Mouse (Mus musculus): ENCODE data around the gene Tcfl5. TPM values are rescaled to one million over a fixed set of nuclear protein-coding genes. Genes with fewer than 3 reads are reported as not detected.

Tcfl5 gene
- 0.52 TPM for polyA plus RNA-seq (2015; fragmentation: Illumina TruSeq; extraction: RNeasy Lipid Tissue Mini Kit (QIAGEN cat#74804); ENCODE audit: low read depth, low replicate concordance)

GRCm38 (mm10) chr2:180642555-180643260 lies at the start of gene Tcfl5:
TSS of gene Tcfl5 (minus strand) at chr2:180642708.

DNA sequence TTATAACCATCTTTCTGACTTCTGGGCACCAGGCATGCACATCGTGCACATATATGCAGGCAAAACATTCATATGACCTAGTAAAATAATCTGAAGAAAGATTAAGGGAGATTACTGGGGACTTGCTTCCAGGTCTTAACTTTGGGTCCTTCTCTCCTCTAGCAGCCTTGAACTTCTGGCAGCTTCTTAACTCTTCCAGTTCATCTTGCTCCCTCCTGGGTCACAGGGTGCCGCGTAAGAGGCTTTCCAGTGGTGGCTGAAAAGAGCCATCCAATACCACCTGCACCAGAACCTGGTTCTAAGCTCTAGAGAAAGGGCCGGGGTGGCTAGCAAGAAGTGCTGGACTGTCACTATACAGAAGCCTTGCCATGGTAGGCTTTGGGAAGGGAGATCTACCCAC lies 45.0 kb downstream of the Tcfl5 start, which contains the start of gene Col9a3:
Gene Col9a3, plus strand, starts transcription at position 301 of the 400 bp plus-strand sequence.

DNA sequence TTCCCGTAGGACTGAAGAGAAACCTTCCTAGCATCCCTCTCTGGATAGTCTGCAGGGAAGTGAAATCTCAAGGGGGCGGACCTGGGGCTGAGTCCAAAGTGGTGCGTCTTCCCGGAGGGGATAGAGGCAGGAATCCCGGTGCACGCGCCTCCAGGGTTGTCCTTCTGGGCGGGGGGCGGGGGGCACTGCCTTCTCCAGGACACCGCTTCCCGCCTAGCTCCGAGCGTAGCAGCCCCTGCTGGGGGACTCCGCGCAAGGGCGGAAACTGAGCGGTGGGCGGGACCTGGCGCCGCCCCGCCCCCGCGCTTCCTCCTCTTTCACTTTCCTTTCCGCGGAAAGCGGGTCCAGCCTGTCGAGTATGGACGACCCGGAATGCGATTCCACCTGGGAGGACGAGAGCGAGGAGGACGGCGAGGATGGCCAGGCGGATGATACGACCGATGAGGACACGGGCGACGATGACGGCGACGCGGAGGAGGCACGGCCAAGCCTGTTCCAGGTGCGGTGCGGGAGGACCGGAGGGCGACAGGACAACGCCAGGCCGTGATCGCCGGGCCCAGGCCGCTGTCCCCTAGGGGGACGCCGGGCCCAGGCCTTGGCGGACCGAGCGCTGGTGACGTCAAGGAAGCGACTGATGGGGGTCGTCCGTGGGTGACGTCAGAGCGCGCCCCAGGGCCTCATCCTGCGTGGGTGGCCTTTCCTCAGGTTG lies 53.2 kb downstream of the Tcfl5 start, which contains the start of gene Ogfr:
Gene Ogfr, plus strand, starts transcription at position 123 of the 709 bp plus-strand sequence.

GRCm38 (mm10) chr2:180581002-180581401 lies 61.5 kb downstream of the Tcfl5 start, which contains the start of gene Mrgbp:
TSS of gene Mrgbp (plus strand) at chr2:180581304.

Other genes with a start within 250 kb of the Tcfl5 start
- 1.7 TPM for gene Slco4a1, start 186.5 kb downstream of the Tcfl5 start, polyA plus RNA-seq (2015; fragmentation: Illumina TruSeq; extraction: RNeasy Lipid Tissue Mini Kit (QIAGEN cat#74804); ENCODE audit: low read depth, low replicate concordance)
- 3.5 TPM for gene Ntsr1, start 142.7 kb downstream of the Tcfl5 start, polyA plus RNA-seq (2015; fragmentation: Illumina TruSeq; extraction: RNeasy Lipid Tissue Mini Kit (QIAGEN cat#74804); ENCODE audit: low read depth, low replicate concordance)
- gene Mrgbp, start 61.4 kb downstream of the Tcfl5 start, polyA plus RNA-seq (2015; fragmentation: Illumina TruSeq; extraction: RNeasy Lipid Tissue Mini Kit (QIAGEN cat#74804); ENCODE audit: low read depth, low replicate concordance), result 22.4 TPM
- 36.6 TPM for gene Ogfr, start 53.5 kb downstream of the Tcfl5 start, polyA plus RNA-seq (2015; fragmentation: Illumina TruSeq; extraction: RNeasy Lipid Tissue Mini Kit (QIAGEN cat#74804); ENCODE audit: low read depth, low replicate concordance)
- gene Col9a3, start 44.9 kb downstream of the Tcfl5 start, polyA plus RNA-seq (2015; fragmentation: Illumina TruSeq; extraction: RNeasy Lipid Tissue Mini Kit (QIAGEN cat#74804); ENCODE audit: low read depth, low replicate concordance), result 19.4 TPM
- gene Dido1, start 67.3 kb upstream of the Tcfl5 start, polyA plus RNA-seq (2015; fragmentation: Illumina TruSeq; extraction: RNeasy Lipid Tissue Mini Kit (QIAGEN cat#74804); ENCODE audit: low read depth, low replicate concordance), result 26.9 TPM
- 65.0 TPM for gene Gid8, start 67.4 kb upstream of the Tcfl5 start, polyA plus RNA-seq (2015; fragmentation: Illumina TruSeq; extraction: RNeasy Lipid Tissue Mini Kit (QIAGEN cat#74804); ENCODE audit: low read depth, low replicate concordance)
- gene Slc17a9, start 82.6 kb upstream of the Tcfl5 start, polyA plus RNA-seq (2015; fragmentation: Illumina TruSeq; extraction: RNeasy Lipid Tissue Mini Kit (QIAGEN cat#74804); ENCODE audit: low read depth, low replicate concordance), result 0.19 TPM
- not detected for gene Bhlhe23, start 134.2 kb upstream of the Tcfl5 start, polyA plus RNA-seq (2015; fragmentation: Illumina TruSeq; extraction: RNeasy Lipid Tissue Mini Kit (QIAGEN cat#74804); ENCODE audit: low read depth, low replicate concordance)